Mouse (Mus musculus) thymus, postnatal 0 days (tissue): ENCODE data around the gene Slc31a1. TPM values are rescaled to one million over a fixed set of nuclear protein-coding genes. Genes with fewer than 3 reads are reported as not detected.
A peak's percentile ranks its signal among the peaks of the same experiment; 100 is the strongest.

Experiments used
- DNase-seq: peaks from one replicate; pipeline ENCODE4 v3.0.0-alpha.2; 2015; ENCODE audit warnings: low spot score
- polyA plus RNA-seq: library from polyadenylated mRNA; unstranded; fragments of >200 nt; fragmentation: Nextera tagmentation; extraction: Ambion mirVana; gene quantifications from 2 replicates; pipeline ENCODE4 v1.2.1, GENCODE M21; 2015

The Slc31a1 gene
- polyA plus RNA-seq: 20.1 and 20.2 TPM in 2 replicates

GRCm38 (mm10) chr4:62360088-62360804 lies at the start of gene Slc31a1, which contains the start of gene Fkbp15:
Slc31a1 (plus strand) TSS chr4:62360727.
Fkbp15 (minus strand) TSS chr4:62360548.
- DNase-seq: peak; percentile 98

GRCm38 (mm10) chr4:62312821-62313220 lies 47.7 kb upstream of the Slc31a1 start:
- DNase-seq: no peak

DNA sequence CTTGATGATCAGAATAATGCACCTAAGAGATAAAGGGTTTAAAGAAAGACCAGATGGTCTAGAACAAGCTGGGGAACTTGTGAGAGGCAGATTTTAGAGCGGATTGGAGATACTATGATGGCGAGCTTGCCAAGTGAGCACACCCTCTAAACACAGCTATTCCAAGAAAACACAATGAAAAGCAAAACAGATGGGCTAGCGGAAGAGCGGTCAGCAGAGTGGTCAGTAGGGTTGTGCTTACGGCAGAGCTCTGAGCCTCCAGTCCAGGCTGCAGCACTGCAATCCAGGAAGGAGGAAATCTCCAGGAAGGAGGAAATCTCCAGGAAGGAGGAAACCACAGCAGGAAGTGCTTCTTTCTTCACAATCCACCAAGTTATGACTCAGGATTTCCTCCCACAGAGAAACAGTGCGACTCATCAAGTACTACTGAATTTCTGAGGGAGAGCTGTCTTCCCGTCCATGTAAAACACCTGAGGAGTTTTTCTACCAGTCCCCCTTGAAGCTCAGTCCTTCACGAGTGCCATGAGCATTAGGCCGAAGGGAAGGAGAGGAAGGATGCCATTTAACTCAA lies 46.8 kb upstream of the Slc31a1 start:
- no peak for DNase-seq

DNA sequence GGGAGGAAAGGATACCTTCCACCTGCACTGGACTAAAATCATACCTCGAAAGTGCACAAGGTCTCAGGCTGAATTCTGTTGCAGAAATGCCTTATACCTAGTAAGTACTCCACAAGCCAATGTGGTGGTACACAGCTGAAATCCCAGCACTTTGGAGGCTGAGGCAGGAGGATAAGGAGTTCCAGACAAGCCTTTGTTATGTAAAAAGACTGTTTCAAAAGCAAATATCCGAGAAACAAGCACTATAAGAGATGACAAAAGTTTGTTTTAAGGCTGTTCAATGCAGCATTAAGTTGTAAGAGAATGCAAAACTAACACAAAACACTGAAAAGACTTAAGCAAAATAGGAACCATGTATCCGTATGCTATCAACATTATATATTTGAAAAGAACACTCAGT lies 46.0 kb upstream of the Slc31a1 start:
- DNase-seq: no peak

DNA sequence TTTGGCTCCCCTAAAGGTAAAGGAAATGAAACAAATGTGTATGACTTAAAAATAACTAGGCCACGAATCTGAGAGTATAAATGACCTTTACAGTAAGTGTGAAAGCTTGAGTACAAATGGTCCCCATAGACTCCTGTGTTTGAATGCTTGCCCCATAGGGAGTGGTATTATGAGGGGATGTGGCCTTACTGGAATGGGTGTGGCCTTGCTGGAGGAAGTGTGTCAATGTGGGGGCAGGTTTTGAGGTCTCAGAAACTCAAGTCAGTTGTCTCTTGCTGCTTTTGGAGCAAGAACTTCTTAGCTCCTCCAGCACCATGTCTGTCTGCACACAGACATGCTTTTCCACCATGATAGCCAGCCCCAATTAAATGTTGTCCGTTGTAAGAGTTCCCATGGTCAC lies 44.1 kb upstream of the Slc31a1 start:
- DNase-seq: no peak

DNA sequence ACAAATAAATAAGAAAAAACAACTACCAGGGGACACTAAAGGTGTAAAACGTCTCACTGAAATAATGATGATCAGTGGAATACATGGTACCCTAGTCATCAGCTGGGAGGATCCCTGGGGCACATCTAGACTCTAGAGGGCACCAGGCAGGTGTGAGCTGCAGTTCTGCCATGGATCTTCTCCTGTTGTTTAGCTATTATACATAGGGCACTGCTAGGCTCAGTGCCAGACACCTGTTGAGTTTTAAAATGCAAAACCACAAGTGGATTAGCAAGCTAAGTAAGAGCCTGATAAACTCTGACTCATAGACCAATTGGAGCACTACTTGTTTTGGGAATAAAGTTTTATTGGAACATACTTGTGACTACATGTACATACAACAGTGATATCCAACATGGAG lies 42.2 kb upstream of the Slc31a1 start:
- no peak for DNase-seq

GRCm38 (mm10) chr4:62322684-62323083 lies 37.8 kb upstream of the Slc31a1 start:
- DNase-seq: no peak

DNA sequence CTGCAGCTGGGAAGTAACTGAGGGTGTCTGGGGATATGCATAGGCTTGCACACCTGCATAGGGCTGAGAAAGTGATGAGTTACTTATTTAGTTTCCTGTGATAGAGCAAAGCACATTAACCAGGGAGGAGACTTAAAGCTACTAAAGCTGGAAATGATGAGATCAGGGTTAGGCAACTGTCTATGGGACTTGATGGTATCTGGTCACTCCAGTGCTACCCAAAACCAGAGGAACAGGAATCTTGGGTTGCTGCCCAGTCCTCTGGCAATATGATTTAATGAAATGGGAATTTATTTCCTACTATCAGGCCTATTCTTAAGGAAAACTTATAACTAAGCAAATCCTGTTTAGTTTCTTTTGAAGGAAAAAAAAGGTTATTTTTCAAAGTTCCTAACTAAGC lies 34.4 kb upstream of the Slc31a1 start:
- no peak for DNase-seq

GRCm38 (mm10) chr4:62328941-62329660 lies 31.4 kb upstream of the Slc31a1 start:
- DNase-seq: no peak

DNA sequence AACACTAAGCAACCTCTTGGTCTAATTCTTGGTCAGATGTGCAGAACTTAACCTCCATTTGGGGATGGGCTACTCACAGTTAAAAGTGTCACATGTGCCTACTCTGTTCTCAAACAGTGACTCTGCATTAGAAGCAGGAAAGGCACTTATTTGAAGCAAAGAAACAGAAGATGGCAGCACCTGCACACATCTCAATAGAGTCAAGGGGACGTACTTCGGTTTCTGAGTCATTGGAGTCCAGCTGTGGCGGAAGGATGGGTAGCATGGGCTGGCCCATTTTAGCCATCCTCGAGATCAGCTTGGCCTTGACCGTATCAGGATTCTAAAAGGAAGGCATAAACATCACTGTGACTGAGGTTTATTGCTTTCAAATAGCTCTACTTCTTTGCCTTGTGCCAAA lies 28.6 kb upstream of the Slc31a1 start:
- no peak for DNase-seq

DNA sequence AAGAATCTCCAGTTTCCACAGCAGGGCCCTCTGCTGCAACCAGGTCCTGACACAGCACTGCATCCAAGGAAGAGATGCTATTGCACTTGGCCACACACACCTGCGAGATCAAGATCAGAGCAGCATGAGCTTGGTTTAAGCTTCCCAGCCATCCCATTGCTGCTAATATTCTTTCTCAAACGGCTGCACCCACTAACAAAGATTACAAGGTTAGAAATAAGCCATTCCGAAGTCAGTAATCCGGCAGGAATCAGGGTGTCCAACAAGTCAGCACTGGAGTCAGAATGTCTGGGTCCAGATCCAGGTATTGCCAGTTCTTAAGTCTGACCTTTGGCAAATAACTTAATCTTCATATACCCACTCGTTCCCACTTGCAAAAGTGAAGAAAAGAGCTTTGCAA lies 22.0 kb upstream of the Slc31a1 start:
- DNase-seq: no peak

- peak; percentile 31 for DNase-seq
These were observed 16.5 kb upstream of the Slc31a1 start for GRCm38 (mm10) chr4:62344000-62344399.

DNA sequence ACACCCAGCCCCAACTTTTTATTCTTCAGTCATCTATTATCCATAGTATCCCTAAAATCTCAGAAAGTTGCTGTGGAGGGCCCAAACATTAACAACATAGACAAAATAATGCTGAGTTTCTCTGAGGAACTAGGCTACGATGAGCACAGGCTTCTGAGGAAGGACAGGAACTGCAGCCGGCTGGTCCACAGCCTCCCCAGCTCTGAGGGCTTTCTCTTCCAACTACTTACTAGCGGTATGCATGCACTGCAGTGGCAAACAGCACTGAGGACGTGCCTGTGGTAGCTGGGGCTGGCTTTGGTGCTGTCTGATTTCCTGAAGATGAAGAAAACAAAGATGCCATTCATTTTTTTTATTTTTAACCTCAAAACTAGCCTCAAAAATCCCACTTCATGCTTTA lies 14.7 kb upstream of the Slc31a1 start:
- DNase-seq: no peak

GRCm38 (mm10) chr4:62347605-62348328 lies 12.8 kb upstream of the Slc31a1 start:
- DNase-seq: no peak

- DNase-seq: no peak
These were observed 12.2 kb upstream of the Slc31a1 start for GRCm38 (mm10) chr4:62348329-62348705.

DNA sequence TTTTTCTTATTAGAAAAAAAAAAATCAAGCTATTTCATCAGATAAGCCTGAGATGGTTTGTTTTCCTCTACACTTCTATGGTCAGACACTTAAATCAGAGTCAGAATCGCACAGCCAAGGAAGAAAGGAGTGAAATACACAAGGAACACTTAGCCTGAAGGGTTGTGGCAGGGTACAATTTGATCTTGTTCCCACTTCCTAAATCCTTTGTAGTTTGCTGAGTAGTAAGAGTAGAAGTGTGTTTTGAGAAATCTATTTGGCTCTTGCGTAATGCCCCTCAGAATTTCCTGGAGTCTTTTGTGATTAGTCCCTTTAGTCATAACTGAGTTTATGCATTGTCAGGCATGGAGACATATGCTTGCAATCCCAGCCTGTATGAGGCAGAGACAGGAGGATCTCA lies 11.2 kb upstream of the Slc31a1 start:
- no peak for DNase-seq

DNA sequence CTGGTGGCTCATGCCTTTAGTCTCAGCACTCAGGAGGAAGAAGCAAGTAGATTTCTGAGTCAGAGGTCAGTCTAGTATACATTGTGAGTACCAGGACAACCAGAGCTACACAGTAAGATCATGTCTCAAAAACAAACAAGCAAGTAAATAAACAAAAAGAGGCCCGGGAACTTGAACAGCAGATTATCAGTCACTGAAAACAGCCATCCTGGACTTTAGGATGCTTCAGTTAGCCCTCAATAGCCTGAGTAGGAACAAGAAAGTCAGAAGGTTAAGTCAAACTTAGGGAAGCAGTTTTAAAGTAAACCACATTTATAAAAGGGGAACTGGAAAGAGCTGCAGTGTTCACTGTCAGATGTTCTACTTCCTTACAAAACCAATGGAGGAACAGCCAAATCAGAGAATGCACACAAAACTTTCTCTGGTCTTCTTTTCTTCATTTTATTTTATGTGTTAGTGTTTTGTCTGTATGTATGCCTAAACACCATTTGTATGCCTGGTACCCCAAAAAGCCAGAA lies 2.8 kb upstream of the Slc31a1 start:
- DNase-seq: no peak

DNA sequence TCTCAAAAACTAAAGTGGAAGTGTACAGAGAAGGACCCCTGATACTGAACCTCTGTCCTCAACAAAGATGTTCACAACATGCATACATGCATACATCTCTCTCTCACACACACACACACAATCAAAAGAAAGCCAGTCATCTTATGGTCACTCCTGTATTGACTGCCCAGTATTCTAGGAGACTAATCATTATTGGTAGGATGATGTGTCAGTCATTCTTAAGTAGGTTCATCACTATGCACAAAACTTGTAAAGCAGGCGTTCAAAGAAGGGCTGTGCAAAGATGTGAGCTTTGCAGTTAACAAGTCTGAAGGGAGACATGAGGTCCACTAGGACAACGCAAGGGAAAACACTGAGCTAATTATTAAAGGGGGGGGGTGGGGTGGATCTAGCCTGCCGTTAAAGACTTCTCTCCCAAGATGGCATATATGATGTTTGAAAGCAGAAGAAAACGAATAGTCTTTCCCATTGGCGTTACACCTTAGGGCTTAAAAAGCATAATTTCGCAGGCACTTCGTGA lies 1.2 kb upstream of the Slc31a1 start:
- DNase-seq: no peak

- no peak for DNase-seq
These were observed 403 bp downstream of the Slc31a1 start for GRCm38 (mm10) chr4:62360805-62361455.

GRCm38 (mm10) chr4:62361571-62361970 lies 1.0 kb downstream of the Slc31a1 start:
- DNase-seq: no peak

DNA sequence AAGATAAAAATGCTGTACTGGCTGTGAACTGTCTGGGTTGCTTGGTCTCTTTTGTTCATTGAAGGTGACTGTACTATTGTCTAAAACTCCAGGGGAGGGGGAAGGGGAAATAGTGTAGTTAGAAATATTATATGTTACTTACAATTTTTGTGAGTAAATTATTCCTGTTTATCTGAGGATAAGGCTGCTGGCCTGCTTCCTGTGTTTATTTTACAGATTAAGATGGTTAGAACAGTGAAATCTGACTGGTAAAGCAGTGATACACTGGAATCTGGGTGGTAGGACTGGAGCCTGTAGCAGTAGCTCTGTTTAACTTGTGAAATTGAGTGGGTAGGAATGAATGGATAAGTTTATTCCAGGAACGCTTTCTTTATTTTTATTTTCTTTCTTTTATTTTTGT lies 1.5 kb downstream of the Slc31a1 start:
- DNase-seq: no peak
